Mouse (Mus musculus): ENCODE data around the gene Bace2.
A peak's percentile ranks its signal among the peaks of the same experiment; 100 is the strongest.

Gene Bace2

GRCm38 (mm10) chr16:97467993-97468791 is 111.7 kb downstream of the Bace2 start:
- DNase-seq (ENCODE audit: low spot score) = no peak

GRCm38 (mm10) chr16:97474671-97475070 is 118.1 kb downstream of the Bace2 start:
- no peak for DNase-seq (ENCODE audit: low spot score)

- DNase-seq (ENCODE audit: low spot score) = no peak
Measured at GRCm38 (mm10) chr16:97475581-97475980, 119.0 kb downstream of the Bace2 start.

- no peak for DNase-seq (ENCODE audit: low spot score)
Measured at GRCm38 (mm10) chr16:97476524-97476923, 120.0 kb downstream of the Bace2 start.

- DNase-seq (ENCODE audit: low spot score) = peak; percentile 10
Measured at GRCm38 (mm10) chr16:97478655-97479054, 122.1 kb downstream of the Bace2 start.

GRCm38 (mm10) chr16:97492369-97492768 is 135.8 kb downstream of the Bace2 start:
- no peak for DNase-seq (ENCODE audit: low spot score)
